Mouse (Mus musculus): ENCODE measurements around the gene Upk3a. TPM values are rescaled to one million over a fixed set of nuclear protein-coding genes. Genes with fewer than 3 reads are reported as not detected.
"Not testable (repeated sequence)": the region's sequence is repeated elsewhere in the genome, so short reads cannot be mapped to it uniquely, and the experiment has no call there.

Upk3a gene
- polyA plus RNA-seq, 1 experiment from 2014 or later = 2.1 TPM

DNA sequence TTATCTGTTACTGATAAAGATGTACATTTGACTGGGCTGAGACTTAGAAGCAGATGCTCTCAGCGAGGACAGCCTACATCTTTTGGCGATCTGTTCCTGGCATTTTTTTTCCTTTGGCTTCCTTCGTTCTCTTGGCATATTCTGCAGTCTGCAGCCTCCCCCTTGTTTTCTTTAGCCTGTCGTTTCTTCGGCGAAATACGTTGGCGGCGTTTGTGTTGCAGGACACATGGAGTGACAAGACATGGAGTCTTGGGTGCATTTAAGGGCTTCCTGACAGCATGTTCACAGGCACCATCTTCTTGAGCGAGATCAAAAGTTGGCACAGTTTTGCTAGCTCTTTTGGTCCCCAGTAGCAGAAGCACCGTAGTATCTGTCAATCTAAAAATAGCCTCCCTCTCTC, 1.2 kb upstream of the Upk3a start:
- Histone ChIP-seq H3K27ac (ENCODE audit: low read depth) (no peak overlapping the region), H3K27me3 (replicated peaks; ENCODE audit: control insufficient read depth, insufficient read depth, low read length) (0 out of 2 replicates have a peak, but pooled peaks cover 2% of the 10 kb centered on the region), H3K9ac (ENCODE audit: low read length) (no peak overlapping the region), H3K4me1 (replicated peaks; ENCODE audit: control insufficient read depth, insufficient read depth, low read length) (peaks cover 17% of the 10 kb centered on the region), H3K9me3 (ENCODE audit: control insufficient read depth, low read length) (no peaks in the 10 kb centered on the region), H3K4me2 (ENCODE audit: low read length) (no peak overlapping the region), H3K4me3 (ENCODE audit: low read depth, low read length) (no peak overlapping the region), H3K36me3 (ENCODE audit: control insufficient read depth, insufficient read depth, low read length) (no peaks in the 10 kb centered on the region)
- ATAC-seq (replicated peaks; ENCODE audit: low FRiP score, low TSS enrichment, low read depth) (no peak), DNase-seq (ENCODE audit: low spot score) (no peak)
- 86% methylated on average over 11 of the region's 11 CpGs for WGBS

DNA sequence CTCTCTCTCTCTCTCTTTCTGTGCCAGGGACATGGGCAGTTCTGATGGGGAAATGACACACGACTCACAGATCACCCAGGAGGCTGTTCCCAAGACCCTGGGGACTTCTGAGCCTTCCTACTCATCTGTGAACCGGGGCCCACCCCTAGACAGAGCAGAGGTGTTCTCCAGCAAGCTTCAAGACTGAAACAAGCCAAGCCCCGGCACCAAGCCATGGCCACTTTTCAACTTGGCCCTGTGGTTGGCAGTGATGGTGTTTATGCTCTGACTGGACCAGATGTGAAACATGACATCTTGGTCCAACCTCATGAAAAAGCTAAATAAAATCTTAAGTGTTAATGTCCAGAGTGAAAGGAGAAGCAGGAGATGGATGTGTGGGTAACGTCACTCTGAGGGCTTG, 5.3 kb downstream of the Upk3a start:
- H3K9me3 ChIP-seq (ENCODE audit: control insufficient read depth, low read length) = no peaks in the 10 kb centered on the region
- no peak overlapping the region for H3K27ac ChIP-seq (ENCODE audit: low read depth)
- no peaks in the 10 kb centered on the region for H3K27me3 ChIP-seq (replicated peaks; ENCODE audit: control insufficient read depth, insufficient read depth, low read length)
- H3K4me3 ChIP-seq (ENCODE audit: low read depth, low read length) = no peak overlapping the region
- no peak overlapping the region for H3K4me2 ChIP-seq (ENCODE audit: low read length)
- no peaks in the 10 kb centered on the region for H3K36me3 ChIP-seq (ENCODE audit: control insufficient read depth, insufficient read depth, low read length)
- no peak overlapping the region for H3K9ac ChIP-seq (ENCODE audit: low read length)
- DNase-seq (ENCODE audit: low spot score) (no peak), ATAC-seq (replicated peaks; ENCODE audit: low FRiP score, low TSS enrichment, low read depth) (no peak)
- H3K4me1 ChIP-seq (replicated peaks; ENCODE audit: control insufficient read depth, insufficient read depth, low read length) = no peaks in the 10 kb centered on the region
- 63% methylated on average over 4 of the region's 4 CpGs for WGBS

DNA sequence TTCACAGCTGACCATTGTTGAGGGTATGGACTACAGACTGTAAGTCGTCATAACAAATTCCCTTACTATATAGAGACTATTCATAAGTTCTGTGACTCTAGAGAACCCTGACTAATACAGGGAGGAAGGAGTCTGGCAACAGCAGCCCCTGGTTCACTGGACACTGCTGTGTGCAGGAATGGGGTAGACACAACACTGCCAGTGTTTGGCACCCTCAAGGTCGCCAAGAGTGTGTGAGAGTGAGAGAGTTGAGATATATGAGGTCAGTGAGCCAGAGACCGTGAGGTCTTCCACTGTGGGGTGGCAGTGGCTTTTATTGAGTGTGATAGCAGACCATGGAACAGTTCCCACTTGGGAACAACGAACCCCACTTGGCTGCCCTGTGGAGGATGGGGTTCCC, 9.3 kb downstream of the Upk3a start:
- H3K36me3 ChIP-seq (ENCODE audit: control insufficient read depth, insufficient read depth, low read length) = no peaks in the 10 kb centered on the region
- H3K9ac ChIP-seq (ENCODE audit: low read length) = no peak overlapping the region
- H3K9me3 ChIP-seq (ENCODE audit: control insufficient read depth, low read length) = no peaks in the 10 kb centered on the region
- DNase-seq (ENCODE audit: low spot score) (no peak), ATAC-seq (replicated peaks; ENCODE audit: low FRiP score, low TSS enrichment, low read depth) (no peak)
- no peak overlapping the region for H3K27ac ChIP-seq (ENCODE audit: low read depth)
- no peak overlapping the region for H3K4me3 ChIP-seq (ENCODE audit: low read depth, low read length)
- H3K4me1 ChIP-seq (replicated peaks; ENCODE audit: control insufficient read depth, insufficient read depth, low read length) = no peaks in the 10 kb centered on the region
- H3K4me2 ChIP-seq (ENCODE audit: low read length) = no peak overlapping the region
- H3K27me3 ChIP-seq (replicated peaks; ENCODE audit: control insufficient read depth, insufficient read depth, low read length) = no peaks in the 10 kb centered on the region
- 76% methylated on average over 4 of the region's 4 CpGs for WGBS

DNA sequence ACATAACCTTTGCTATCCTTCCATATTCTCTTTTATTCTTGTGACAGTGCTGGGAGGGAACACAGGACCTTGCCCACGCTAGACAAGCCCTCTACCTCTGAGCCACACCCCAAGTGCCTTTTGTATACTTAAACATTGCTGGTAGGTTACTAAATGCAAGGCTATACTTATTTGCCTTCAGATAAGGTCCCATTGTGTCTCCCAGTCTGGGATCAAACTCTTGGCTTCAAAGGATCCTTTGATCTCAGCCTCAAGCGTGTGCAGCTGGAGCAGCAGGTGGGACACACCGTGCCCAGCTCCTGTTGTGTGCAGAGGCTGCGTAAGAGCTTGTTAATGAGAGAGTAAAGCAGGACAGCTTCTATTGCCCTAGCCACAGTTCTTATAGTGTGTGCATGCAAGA, 10.8 kb downstream of the Upk3a start:
- no peaks in the 10 kb centered on the region for H3K27me3 ChIP-seq (replicated peaks; ENCODE audit: control insufficient read depth, insufficient read depth, low read length)
- DNase-seq (ENCODE audit: low spot score) = no peak
- no peak overlapping the region for H3K9ac ChIP-seq (ENCODE audit: low read length)
- WGBS = 53% methylated on average over 4 of the region's 4 CpGs
- no peak overlapping the region for H3K27ac ChIP-seq (ENCODE audit: low read depth)
- ATAC-seq (replicated peaks; ENCODE audit: low FRiP score, low TSS enrichment, low read depth) = 0 out of 2 replicates have a peak, but pooled peaks have one; percentile 51
- no peaks in the 10 kb centered on the region for H3K4me1 ChIP-seq (replicated peaks; ENCODE audit: control insufficient read depth, insufficient read depth, low read length)
- peaks cover 4% of the 10 kb centered on the region; the same call in 1 of the 2 replicates for H3K9me3 ChIP-seq (ENCODE audit: control insufficient read depth, low read length)
- no peak overlapping the region for H3K4me2 ChIP-seq (ENCODE audit: low read length)
- no peak overlapping the region for H3K4me3 ChIP-seq (ENCODE audit: low read depth, low read length)
- H3K36me3 ChIP-seq (ENCODE audit: control insufficient read depth, insufficient read depth, low read length) = no peaks in the 10 kb centered on the region

GRCm38 (mm10) chr15:85028648-85029047, 11.7 kb downstream of the Upk3a start, which contains the start of gene Fam118a:
Fam118a (plus strand) TSS chr15:85028948.
- WGBS = 26% methylated on average over 1 of the region's 1 CpGs
- H3K4me1 ChIP-seq (replicated peaks; ENCODE audit: control insufficient read depth, insufficient read depth, low read length); DNase-seq (ENCODE audit: low spot score); ATAC-seq (replicated peaks; ENCODE audit: low FRiP score, low TSS enrichment, low read depth); H3K27me3 ChIP-seq (replicated peaks; ENCODE audit: control insufficient read depth, insufficient read depth, low read length); H3K4me3 ChIP-seq (ENCODE audit: low read depth, low read length); H3K4me2 ChIP-seq (ENCODE audit: low read length); H3K27ac ChIP-seq (ENCODE audit: low read depth); H3K9ac ChIP-seq (ENCODE audit: low read length); H3K36me3 ChIP-seq (ENCODE audit: control insufficient read depth, insufficient read depth, low read length); H3K9me3 ChIP-seq (ENCODE audit: control insufficient read depth, low read length): not testable (repeated sequence)

DNA sequence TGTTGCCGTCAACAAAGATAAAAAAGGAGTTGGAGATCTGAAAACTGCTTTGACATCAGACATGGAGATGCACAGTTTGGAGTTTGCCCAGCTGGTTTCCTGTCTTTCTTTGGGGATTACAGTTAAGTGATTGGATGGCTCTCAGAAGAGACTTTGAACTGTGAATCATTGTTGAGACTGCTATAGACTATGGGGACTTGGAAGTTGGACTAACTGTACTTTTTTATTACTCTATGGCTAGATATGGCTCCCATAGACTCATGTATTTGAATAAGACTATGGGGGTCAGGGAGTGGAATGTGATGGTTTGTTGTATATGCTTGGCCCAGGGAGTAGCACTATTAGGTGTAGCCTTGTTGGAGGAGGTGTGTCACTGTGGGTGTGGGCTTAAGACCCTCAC, 13.7 kb downstream of the Upk3a start:
- not testable (repeated sequence) for ATAC-seq (replicated peaks; ENCODE audit: low FRiP score, low TSS enrichment, low read depth); H3K9ac ChIP-seq (ENCODE audit: low read length); H3K9me3 ChIP-seq (ENCODE audit: control insufficient read depth, low read length); H3K4me2 ChIP-seq (ENCODE audit: low read length); H3K36me3 ChIP-seq (ENCODE audit: control insufficient read depth, insufficient read depth, low read length); H3K27ac ChIP-seq (ENCODE audit: low read depth); H3K4me1 ChIP-seq (replicated peaks; ENCODE audit: control insufficient read depth, insufficient read depth, low read length); H3K4me3 ChIP-seq (ENCODE audit: low read depth, low read length); DNase-seq (ENCODE audit: low spot score); H3K27me3 ChIP-seq (replicated peaks; ENCODE audit: control insufficient read depth, insufficient read depth, low read length)
- 83% methylated on average over 1 of the region's 1 CpGs for WGBS

DNA sequence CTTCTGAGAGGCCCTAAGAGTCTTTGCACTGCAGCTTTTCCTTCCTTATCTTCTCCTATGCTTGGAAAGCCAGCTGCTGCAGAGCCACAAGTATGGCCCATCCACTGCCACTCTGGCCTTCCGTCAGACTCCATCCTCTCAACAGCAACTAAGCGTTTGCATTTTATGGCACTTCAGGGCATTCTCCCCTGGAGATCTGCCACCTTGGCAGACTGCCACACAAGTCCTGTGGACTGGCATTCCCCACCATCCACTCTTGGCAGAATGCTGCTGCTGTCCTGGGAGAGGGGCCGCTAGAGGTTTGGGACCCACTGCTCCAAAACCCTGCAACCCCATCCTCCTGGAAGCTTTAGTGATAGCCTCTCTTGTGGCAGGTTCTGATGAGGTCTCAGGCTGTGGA, 14.9 kb downstream of the Upk3a start:
- WGBS = 69% methylated on average over 3 of the region's 3 CpGs

DNA sequence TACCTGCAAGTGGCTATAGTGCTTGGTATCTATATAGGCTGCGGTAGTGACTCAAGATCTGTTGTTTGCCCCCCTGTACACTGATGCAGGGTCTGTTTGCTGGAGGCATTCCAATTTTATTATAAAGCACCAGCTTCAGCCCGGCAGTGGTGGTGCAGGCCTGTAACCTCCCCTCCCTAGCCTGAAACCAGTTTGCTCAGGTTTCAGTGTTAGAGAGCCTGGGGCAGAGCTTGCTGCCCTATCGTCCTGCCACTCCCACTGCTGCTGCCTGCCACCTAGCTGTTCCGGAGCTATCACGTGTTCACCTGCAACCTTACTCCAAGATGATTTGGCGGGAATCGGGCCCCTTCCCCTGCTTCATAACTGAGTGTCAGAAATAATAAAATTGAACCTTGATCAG, 17.0 kb downstream of the Upk3a start:
- not testable (repeated sequence) for H3K36me3 ChIP-seq (ENCODE audit: control insufficient read depth, insufficient read depth, low read length); ATAC-seq (replicated peaks; ENCODE audit: low FRiP score, low TSS enrichment, low read depth); H3K9me3 ChIP-seq (ENCODE audit: control insufficient read depth, low read length); H3K4me3 ChIP-seq (ENCODE audit: low read depth, low read length); H3K4me2 ChIP-seq (ENCODE audit: low read length); DNase-seq (ENCODE audit: low spot score); H3K27ac ChIP-seq (ENCODE audit: low read depth); H3K27me3 ChIP-seq (replicated peaks; ENCODE audit: control insufficient read depth, insufficient read depth, low read length); H3K9ac ChIP-seq (ENCODE audit: low read length)
- 28% methylated on average over 7 of the region's 7 CpGs for WGBS
- H3K4me1 ChIP-seq (replicated peaks; ENCODE audit: control insufficient read depth, insufficient read depth, low read length) = peaks cover 14% of the 10 kb centered on the region

More for the DNA sequence above, 14.9 kb downstream of the Upk3a start:
- ATAC-seq (replicated peaks; ENCODE audit: low FRiP score, low TSS enrichment, low read depth) (no peak), DNase-seq (ENCODE audit: low spot score) (no peak)
- no peak overlapping the region for H3K27ac ChIP-seq (ENCODE audit: low read depth)
- H3K9me3 ChIP-seq (ENCODE audit: control insufficient read depth, low read length) = peaks cover 4% of the 10 kb centered on the region; the same call in 1 of the 2 replicates
- H3K4me3 ChIP-seq (ENCODE audit: low read depth, low read length) = no peak overlapping the region
- no peak overlapping the region for H3K9ac ChIP-seq (ENCODE audit: low read length)
- H3K36me3 ChIP-seq (ENCODE audit: control insufficient read depth, insufficient read depth, low read length) = no peaks in the 10 kb centered on the region
- no peak overlapping the region for H3K4me2 ChIP-seq (ENCODE audit: low read length)
- H3K27me3 ChIP-seq (replicated peaks; ENCODE audit: control insufficient read depth, insufficient read depth, low read length) = no peaks in the 10 kb centered on the region
- peaks cover 6% of the 10 kb centered on the region for H3K4me1 ChIP-seq (replicated peaks; ENCODE audit: control insufficient read depth, insufficient read depth, low read length)

DNA sequence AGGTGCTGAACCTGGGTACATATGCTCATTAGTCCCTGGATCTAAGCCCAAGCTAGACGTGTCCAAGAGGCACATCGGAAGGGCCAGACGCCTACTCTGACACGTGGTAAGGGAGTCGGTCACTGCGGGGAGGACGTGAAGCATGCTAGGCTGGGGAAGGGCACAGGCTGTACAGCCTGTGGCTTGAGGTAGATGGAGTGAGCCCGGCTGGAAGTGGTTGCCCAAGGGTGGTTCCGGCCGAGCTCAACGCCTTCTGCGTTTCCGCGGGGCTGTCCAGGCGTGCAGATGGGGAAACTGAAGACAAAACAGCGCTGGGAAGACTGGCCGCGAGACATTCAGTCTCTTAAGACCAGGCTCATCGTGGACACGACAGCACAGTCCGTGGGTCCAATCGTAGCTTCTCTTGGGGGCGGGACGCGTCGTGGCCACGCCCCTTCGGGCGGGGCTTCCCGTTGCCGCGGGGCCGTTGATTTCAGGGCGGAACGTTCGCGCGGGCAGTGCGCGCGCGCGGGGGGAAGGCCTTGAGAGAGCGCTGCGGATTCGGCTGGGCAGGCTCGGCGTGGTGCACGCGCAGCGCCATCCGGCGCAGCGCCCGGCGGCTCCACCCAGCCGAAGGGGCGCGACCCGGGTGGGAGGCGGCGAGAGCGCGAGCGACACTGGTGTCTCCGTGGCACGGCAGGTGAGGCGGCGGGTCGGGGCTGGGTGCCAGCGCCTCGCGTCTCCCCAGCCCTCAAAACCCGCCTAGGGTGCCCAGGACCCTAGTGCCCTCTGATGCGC, 19.8 kb downstream of the Upk3a start:
- peak overlapping the region; percentile 90 for H3K4me2 ChIP-seq (ENCODE audit: low read length)
- H3K9ac ChIP-seq (ENCODE audit: low read length) = peak overlapping the region; percentile 80
- ATAC-seq (replicated peaks; ENCODE audit: low FRiP score, low TSS enrichment, low read depth) (peak; percentile 93), DNase-seq (ENCODE audit: low spot score) (peak; percentile 99)
- peaks cover 4% of the 10 kb centered on the region; the same call in 1 of the 2 replicates for H3K9me3 ChIP-seq (ENCODE audit: control insufficient read depth, low read length)
- peaks cover 17% of the 10 kb centered on the region for H3K4me1 ChIP-seq (replicated peaks; ENCODE audit: control insufficient read depth, insufficient read depth, low read length)
- H3K36me3 ChIP-seq (ENCODE audit: control insufficient read depth, insufficient read depth, low read length) = no peaks in the 10 kb centered on the region
- WGBS = under 1% methylated on average over 66 of the region's 75 CpGs
- peak overlapping the region; percentile 72 for H3K4me3 ChIP-seq (ENCODE audit: low read depth, low read length)
- H3K27me3 ChIP-seq (replicated peaks; ENCODE audit: control insufficient read depth, insufficient read depth, low read length) = no peaks in the 10 kb centered on the region
- peak overlapping the region; percentile 80; the same call in 1 of the 2 replicates for H3K27ac ChIP-seq (ENCODE audit: low read depth)
